Mouse (Mus musculus) heart, embryonic 15.5 days (tissue): ENCODE measurements around the gene B020031M17Rik. TPM values are rescaled to one million over a fixed set of nuclear protein-coding genes. Genes with fewer than 3 reads are reported as not detected.
A peak's percentile ranks its signal among the peaks of the same experiment; 100 is the strongest.
"Not testable (repeated sequence)": the region's sequence is repeated elsewhere in the genome, so short reads cannot be mapped to it uniquely, and the experiment has no call there.

ENCODE experiments used
- ATAC-seq: fragments of 200-750 bp; cut with Nextera tagmentation; replicated peaks from 2 replicates; pipeline ENCODE4 v1.8.0; 2017; ENCODE audit warnings: low read depth, moderate TSS enrichment; ENCODE audit not compliant: insufficient number of reproducible peaks, insufficient read depth, low FRiP score
- H3K27ac ChIP-seq: fragments of 300-500 bp; sonication (generic); 2 replicates; pipeline ENCODE4 v1.5.1; 2015; ENCODE audit warnings: mild to moderate bottlenecking, inconsistent platforms
- H3K27me3 ChIP-seq: fragments of 300-500 bp; sonication (generic); 2 replicates; pipeline ENCODE4 v1.6.1; 2015; ENCODE audit warnings: inconsistent platforms
- H3K36me3 ChIP-seq: fragments of 300-500 bp; sonication (generic); 2 replicates; pipeline ENCODE4 v1.6.1; 2015; ENCODE audit warnings: mild to moderate bottlenecking, inconsistent platforms
- H3K4me1 ChIP-seq: fragments of 300-500 bp; sonication (generic); replicated peaks from 2 replicates; pipeline ENCODE4 v1.6.1; 2015; ENCODE audit warnings: inconsistent platforms
- H3K4me2 ChIP-seq: fragments of 300-500 bp; sonication (generic); 2 replicates; pipeline ENCODE4 v1.6.1; 2015; ENCODE audit warnings: inconsistent platforms, mild to moderate bottlenecking, moderate library complexity
- H3K4me3 ChIP-seq: fragments of 300-500 bp; sonication (generic); 2 replicates; pipeline ENCODE4 v1.5.1; 2015; ENCODE audit warnings: mild to moderate bottlenecking, inconsistent platforms
- H3K9ac ChIP-seq: fragments of 300-500 bp; sonication (generic); 2 replicates; pipeline ENCODE4 v1.6.1; 2015; ENCODE audit warnings: mild to moderate bottlenecking, inconsistent platforms
- H3K9me3 ChIP-seq: fragments of 300-500 bp; sonication (generic); replicated peaks from 2 replicates; pipeline ENCODE4 v1.6.1; 2016; ENCODE audit warnings: inconsistent platforms
- WGBS: fragments of 180-500 bp; shearing (Covaris S2); methylation state at CpG from one replicate; pipeline ENCODE4 v1.1.7; 2015; ENCODE audit warnings: mixed read lengths; 5-methylcytosine and 5-hydroxymethylcytosine counted together
- polyA plus RNA-seq: library from polyadenylated mRNA; unstranded; fragments of >200 nt; fragmentation: Nextera tagmentation; extraction: Ambion mirVana; gene quantifications from 2 replicates; pipeline ENCODE4 v1.2.1, GENCODE M21; 2015

B020031M17Rik gene
- polyA plus RNA-seq, result not detected in 2 replicates

- H3K4me2 ChIP-seq, H3K4me3 ChIP-seq, H3K9me3 ChIP-seq, H3K4me1 ChIP-seq, ATAC-seq, H3K36me3 ChIP-seq, H3K27ac ChIP-seq, H3K27me3 ChIP-seq, H3K9ac ChIP-seq: not testable (repeated sequence)
- WGBS, result 67% methylated on average over 4 of the region's 6 CpGs
Measured at GRCm38 (mm10) chr13:119950706-119951105, at the start of gene B020031M17Rik. Gene B020031M17Rik (minus strand): TSS chr13:119950806.

GRCm38 (mm10) chr13:119999215-119999614 lies 48.6 kb upstream of the B020031M17Rik start:
- not testable (repeated sequence) for H3K36me3 ChIP-seq, H3K4me1 ChIP-seq, H3K27me3 ChIP-seq, H3K9me3 ChIP-seq, H3K9ac ChIP-seq, H3K27ac ChIP-seq, H3K4me2 ChIP-seq, ATAC-seq, H3K4me3 ChIP-seq
- WGBS, result no CpG with 5 or more reads among the region's 4 CpGs

GRCm38 (mm10) chr13:119998442-119999086 lies 48.0 kb upstream of the B020031M17Rik start:
- not testable (repeated sequence) for H3K4me3 ChIP-seq, H3K27me3 ChIP-seq, H3K36me3 ChIP-seq, H3K4me1 ChIP-seq, ATAC-seq, H3K27ac ChIP-seq, H3K9me3 ChIP-seq, H3K4me2 ChIP-seq, H3K9ac ChIP-seq
- WGBS, result no CpG with 5 or more reads among the region's 22 CpGs

GRCm38 (mm10) chr13:119991917-119992496 lies 41.4 kb upstream of the B020031M17Rik start:
- not testable (repeated sequence) for H3K27ac ChIP-seq, H3K4me2 ChIP-seq, H3K27me3 ChIP-seq, H3K9ac ChIP-seq, H3K4me3 ChIP-seq, H3K36me3 ChIP-seq, H3K4me1 ChIP-seq, H3K9me3 ChIP-seq, ATAC-seq
- no CpG with 5 or more reads among the region's 10 CpGs for WGBS

GRCm38 (mm10) chr13:119991264-119991663 lies 40.7 kb upstream of the B020031M17Rik start:
- not testable (repeated sequence) for H3K27ac ChIP-seq, H3K27me3 ChIP-seq, ATAC-seq, H3K9ac ChIP-seq, H3K9me3 ChIP-seq, H3K4me2 ChIP-seq, H3K36me3 ChIP-seq, H3K4me3 ChIP-seq, H3K4me1 ChIP-seq
- WGBS, result no CpG with 5 or more reads among the region's 13 CpGs

- H3K36me3 ChIP-seq, H3K9me3 ChIP-seq, H3K4me2 ChIP-seq, H3K4me3 ChIP-seq, H3K9ac ChIP-seq, H3K4me1 ChIP-seq, ATAC-seq, H3K27me3 ChIP-seq, H3K27ac ChIP-seq: not testable (repeated sequence)
- WGBS, result no CpG with 5 or more reads among the region's 13 CpGs
Measured at GRCm38 (mm10) chr13:119969163-119969562, 18.6 kb upstream of the B020031M17Rik start.

GRCm38 (mm10) chr13:119968193-119968592 lies 17.6 kb upstream of the B020031M17Rik start:
- not testable (repeated sequence) for H3K4me1 ChIP-seq, ATAC-seq, H3K9ac ChIP-seq, H3K4me3 ChIP-seq, H3K4me2 ChIP-seq, H3K27me3 ChIP-seq, H3K27ac ChIP-seq, H3K9me3 ChIP-seq, H3K36me3 ChIP-seq
- WGBS, result no CpG with 5 or more reads among the region's 14 CpGs

GRCm38 (mm10) chr13:119965968-119966367 lies 15.4 kb upstream of the B020031M17Rik start:
- H3K9me3 ChIP-seq, result not testable (repeated sequence)

GRCm38 (mm10) chr13:119965302-119965952 lies 14.8 kb upstream of the B020031M17Rik start:
- ATAC-seq, result 0 out of 2 replicates have a peak, but pooled peaks have one; percentile 66
- H3K9me3 ChIP-seq, H3K9ac ChIP-seq, H3K36me3 ChIP-seq, H3K27ac ChIP-seq, H3K4me1 ChIP-seq, H3K27me3 ChIP-seq: not testable (repeated sequence)
- 2% methylated on average over 16 of the region's 34 CpGs for WGBS
- Histone ChIP-seq H3K4me2 (peak overlapping the region; percentile 57), H3K4me3 (peak overlapping the region; percentile 41)

More at GRCm38 (mm10) chr13:119965968-119966367, 15.4 kb upstream of the B020031M17Rik start:
- ATAC-seq, H3K27me3 ChIP-seq, H3K36me3 ChIP-seq, H3K4me1 ChIP-seq, H3K9ac ChIP-seq, H3K27ac ChIP-seq: not testable (repeated sequence)
- peak overlapping the region; percentile 41 for H3K4me3 ChIP-seq
- WGBS, result 0% methylated on average over 21 of the region's 22 CpGs
- peak overlapping the region; percentile 57 for H3K4me2 ChIP-seq

- H3K36me3 ChIP-seq, H3K27ac ChIP-seq, H3K9ac ChIP-seq, H3K4me3 ChIP-seq, H3K4me1 ChIP-seq, H3K4me2 ChIP-seq, H3K27me3 ChIP-seq, ATAC-seq, H3K9me3 ChIP-seq: not testable (repeated sequence)
- WGBS, result no CpG with 5 or more reads among the region's 5 CpGs
Measured at GRCm38 (mm10) chr13:119962856-119963255, 12.2 kb upstream of the B020031M17Rik start.

GRCm38 (mm10) chr13:119955567-119955966 lies 5.0 kb upstream of the B020031M17Rik start:
- H3K4me2 ChIP-seq, H3K9me3 ChIP-seq, H3K4me3 ChIP-seq, ATAC-seq, H3K4me1 ChIP-seq, H3K27ac ChIP-seq, H3K27me3 ChIP-seq, H3K36me3 ChIP-seq, H3K9ac ChIP-seq: not testable (repeated sequence)
- no CpG with 5 or more reads among the region's 5 CpGs for WGBS
